Mouse (Mus musculus) ES-E14 (cell line): Measurements from ENCODE around the gene Car10.

ENCODE experiments used
- HCFC1 ChIP-seq: IDR thresholded peaks from 2 replicates; pipeline ENCODE4 v1.6.1; 2012; ENCODE audit warnings: low read length, inconsistent platforms, borderline replicate concordance; ENCODE audit not compliant: insufficient read depth
- MAFK ChIP-seq: IDR thresholded peaks from 2 replicates; pipeline ENCODE4 v1.6.1; 2014; ENCODE audit warnings: mild to moderate bottlenecking, low read depth, low read length, inconsistent platforms; ENCODE audit not compliant: insufficient read depth
- ZC3H11A ChIP-seq: IDR thresholded peaks from 2 replicates; pipeline ENCODE4 v1.6.1; 2012; ENCODE audit warnings: low read depth, mild to moderate bottlenecking, inconsistent platforms, low read length, borderline replicate concordance
- ZNF384 ChIP-seq: IDR thresholded peaks from 2 replicates; pipeline ENCODE4 v1.6.1; 2012; ENCODE audit warnings: low read depth, low read length, inconsistent platforms

GRCm38 (mm10) chr11:93448290-93449256, 350.7 kb downstream of the Car10 start:
- TF ChIP-seq HCFC1 = no peak
- no peak for TF ChIP-seq ZNF384
- no peak for TF ChIP-seq ZC3H11A
- no peak for TF ChIP-seq MAFK
